ENCODE assay signal across 8 mouse cellular contexts in genomic region chr19:5877618-5878361, GRCm38 (mm10). TPM values are rescaled to one million over a fixed set of nuclear protein-coding genes. Genes with fewer than 3 reads are reported as not detected.
DNase-seq lines count a peak whose midpoint lies in the region; ATAC-seq lines count a peak whose summit lies in the region.

Gene Slc25a45, plus strand, starts transcription at chr19:5877808.

- H3K27ac ChIP-seq in hindbrain, embryonic 11.5 days (ENCODE audit: low read depth, low read length), result no peak within 1 kb of the TSS

- 51% methylated on average over 15 of the region's 15 CpGs for WGBS in hindbrain, embryonic 11.5 days

- no peak within 1 kb of the TSS for H3K4me3 ChIP-seq in hindbrain, embryonic 11.5 days (ENCODE audit: low read depth, low read length)

- peak; percentile 33; the same call in 1 of the 2 replicates for ATAC-seq in hindbrain, embryonic 11.5 days (ENCODE audit: low FRiP score)

- no peaks in the 10 kb centered on the region for H3K27me3 ChIP-seq in hindbrain, embryonic 11.5 days (ENCODE audit: control insufficient read depth, insufficient read depth, low read length)

- DNase-seq in NIH3T3 (ENCODE audit: low read depth), result peak; percentile 97
- peak; percentile 76 for DNase-seq in cerebellum, adult 9-11 months
- DNase-seq in frontal cortex, postnatal 10 days (ENCODE audit: low spot score in 2 of 2), result peak; percentile 67 to 69
- DNase-seq in hindbrain, embryonic 11.5 days (ENCODE audit: low spot score), result peak; percentile 74
- peak; percentile 71 to 79 for DNase-seq in layer of hippocampus, postnatal 14 days (ENCODE audit: low spot score in 2 of 2)
- DNase-seq in lung, postnatal 10 days, result peak; percentile 90
- DNase-seq in retina, embryonic 14.5 days (ENCODE audit: low spot score), result peak; percentile 76
- peak; percentile 88 for DNase-seq in thymus, postnatal 4 days

- H3K36me3 ChIP-seq in hindbrain, embryonic 11.5 days (ENCODE audit: control insufficient read depth, insufficient read depth, low read length), result no peaks in the 10 kb centered on the region

- peak within 1 kb of the TSS; percentile 11; the same call in 1 of the 2 replicates for H3K9ac ChIP-seq in hindbrain, embryonic 11.5 days (ENCODE audit: low read depth, low read length)

- peaks cover 2% of the 10 kb centered on the region; the same call in 1 of the 2 replicates for H3K4me1 ChIP-seq in hindbrain, embryonic 11.5 days (replicated peaks; ENCODE audit: control insufficient read depth, insufficient read depth, low read length)

- no peak within 1 kb of the TSS for H3K4me2 ChIP-seq in hindbrain, embryonic 11.5 days (replicated peaks; ENCODE audit: low read depth, low read length)

- no peaks in the 10 kb centered on the region for H3K9me3 ChIP-seq in hindbrain, embryonic 11.5 days (ENCODE audit: control insufficient read depth, low read length)

RNA-seq across cellular contexts. Expression of gene Slc25a45, which starts in this region (rescaled TPM):
- polyA plus RNA-seq in hindbrain, embryonic 11.5 days (2014; fragmentation: Nextera tagmentation; extraction: Ambion mirVana), result 1.0 and 1.1 TPM in 2 replicates
- 1 to 10 TPM; 3.6 to 3.7 TPM for total RNA-seq in layer of hippocampus, postnatal 14 days (2021)
